ENCODE assay signal across 11 mouse cellular contexts in genomic region chr9:59259806-59260454, GRCm38 (mm10). TPM values are rescaled to one million over a fixed set of nuclear protein-coding genes. Genes with fewer than 3 reads are reported as not detected.
DNase-seq lines count a peak whose midpoint lies in the region; ATAC-seq lines count a peak whose summit lies in the region.
"Had no signal": no experiment of that assay in that cellular context is flagged by ENCODE, and none has a peak within 500 bp of the region (broad histone marks: within the 10 kb centered on the region; RNA-seq: fewer than 3 reads in every experiment).

No protein-coding gene starts in this region.

- H3K27me3 ChIP-seq in hindbrain, embryonic 16.5 days (replicated peaks; ENCODE audit: control insufficient read depth, insufficient read depth, low read length), result no peaks in the 10 kb centered on the region
- H3K27me3 ChIP-seq in midbrain, embryonic 14.5 days (ENCODE audit: control insufficient read depth, insufficient read depth, low read length), result no peaks in the 10 kb centered on the region
- H3K27me3 ChIP-seq in forebrain, embryonic 15.5 days, result no peaks in the 10 kb centered on the region

- no peak overlapping the region for H3K4me2 ChIP-seq in hindbrain, embryonic 16.5 days (ENCODE audit: low read length)
- H3K4me2 ChIP-seq in midbrain, embryonic 14.5 days (ENCODE audit: low read length), result no peak overlapping the region
- H3K4me2 ChIP-seq in forebrain, embryonic 15.5 days (replicated peaks), result no peak overlapping the region

- peak; percentile 50 for ATAC-seq in hindbrain, embryonic 16.5 days
- ATAC-seq in midbrain, embryonic 14.5 days (ENCODE audit: low FRiP score, low TSS enrichment), result no peak
- ATAC-seq in forebrain, embryonic 15.5 days (replicated peaks), result no peak
- ATAC-seq: lung, postnatal 0 days had no signal

- H3K4me1 ChIP-seq in hindbrain, embryonic 16.5 days (ENCODE audit: control insufficient read depth, insufficient read depth, low read depth, low read length), result peaks cover 6% of the 10 kb centered on the region
- H3K4me1 ChIP-seq in midbrain, embryonic 14.5 days (ENCODE audit: control insufficient read depth, insufficient read depth, low read length), result 0 out of 2 replicates have a peak, but pooled peaks cover 3% of the 10 kb centered on the region
- no peaks in the 10 kb centered on the region for H3K4me1 ChIP-seq in forebrain, embryonic 15.5 days

- intact Hi-C loops in gastrocnemius, postnatal 14 days (cut with DNase I; ENCODE audit: low total_unique reads), result no loop called here

- no peak overlapping the region for H3K4me3 ChIP-seq in hindbrain, embryonic 16.5 days (ENCODE audit: low read length)
- H3K4me3 ChIP-seq in midbrain, embryonic 14.5 days (replicated peaks; ENCODE audit: low read depth, low read length), result no peak overlapping the region
- no peak overlapping the region for H3K4me3 ChIP-seq in forebrain, embryonic 15.5 days
- H3K4me3 ChIP-seq: erythroblast, embryonic 14.5 days; gastrocnemius, adult 2 months had no signal

- WGBS in hindbrain, embryonic 16.5 days, result 30% methylated on average over 9 of the region's 9 CpGs
- WGBS in midbrain, embryonic 14.5 days, result 59% methylated on average over 9 of the region's 9 CpGs
- 66% methylated on average over 9 of the region's 9 CpGs for WGBS in forebrain, embryonic 15.5 days

- no peaks in the 10 kb centered on the region for H3K9me3 ChIP-seq in hindbrain, embryonic 16.5 days (ENCODE audit: control insufficient read depth, low read length)
- no peaks in the 10 kb centered on the region for H3K9me3 ChIP-seq in midbrain, embryonic 14.5 days (ENCODE audit: control insufficient read depth, low read length)
- H3K9me3 ChIP-seq in forebrain, embryonic 15.5 days, result no peaks in the 10 kb centered on the region

- H3K9ac ChIP-seq in hindbrain, embryonic 16.5 days (ENCODE audit: low read depth, low read length), result no peak overlapping the region
- 0 out of 2 replicates have a peak overlapping the region, but pooled peaks have one; percentile 12 for H3K9ac ChIP-seq in midbrain, embryonic 14.5 days (replicated peaks; ENCODE audit: low read length)
- no peak overlapping the region for H3K9ac ChIP-seq in forebrain, embryonic 15.5 days (replicated peaks)

- DNase-seq in gastrocnemius, postnatal 14 days, result peak; percentile 20
- DNase-seq in gastrocnemius, postnatal 10 days, result no peak
- peak; percentile 36 for DNase-seq in ZHBTc4 (ENCODE audit: low read depth, low spot score)
- DNase-seq in midbrain, embryonic 14.5 days, result peak; percentile 40
- no peak for DNase-seq in cerebellum, adult 11 months
- no peak for DNase-seq in ovary, postnatal 36 days (ENCODE audit: low spot score)
- DNase-seq: gastrocnemius, adult 2 months had no signal

- no peaks in the 10 kb centered on the region for H3K36me3 ChIP-seq in hindbrain, embryonic 16.5 days (ENCODE audit: control insufficient read depth, insufficient read depth, low read length)
- H3K36me3 ChIP-seq in midbrain, embryonic 14.5 days (ENCODE audit: control insufficient read depth, insufficient read depth, low read length), result no peaks in the 10 kb centered on the region
- no peaks in the 10 kb centered on the region for H3K36me3 ChIP-seq in forebrain, embryonic 15.5 days

- H3K27ac ChIP-seq in hindbrain, embryonic 16.5 days (ENCODE audit: low read depth, low read length), result peak overlapping the region; percentile 62
- H3K27ac ChIP-seq in midbrain, embryonic 14.5 days (replicated peaks; ENCODE audit: low read depth, low read length), result peak overlapping the region; percentile 55
- no peak overlapping the region for H3K27ac ChIP-seq in forebrain, embryonic 15.5 days (replicated peaks)
- H3K27ac ChIP-seq: gastrocnemius, adult 2 months had no signal

RNA-seq across cellular contexts. Expression of gene Adpgk, which starts 31.4 kb away (rescaled TPM):
- 10 to 100 TPM; 11.4 to 12.8 TPM for total RNA-seq in gastrocnemius, postnatal 14 days (2021)
- 10 to 100 TPM; 10.3 to 15.7 TPM for total RNA-seq in gastrocnemius, postnatal 10 days (2021)
- polyA plus RNA-seq in hindbrain, embryonic 16.5 days (2015; fragmentation: Nextera tagmentation; extraction: Ambion mirVana), result 22.6 and 25.7 TPM in 2 replicates
- polyA plus RNA-seq in midbrain, embryonic 14.5 days (2014; fragmentation: Nextera tagmentation; extraction: Ambion mirVana), result 19.2 and 24.0 TPM in 2 replicates
- polyA plus RNA-seq in forebrain, embryonic 15.5 days (2015; fragmentation: Nextera tagmentation; extraction: Ambion mirVana), result 19.1 and 22.7 TPM in 2 replicates

Comparison
In these comparisons a context has a peak if more than half of its experiments do, and no peak if none do; other contexts are left out.
1. DNase-seq: peak in gastrocnemius, postnatal 14 days (single experiment), ZHBTc4 (single experiment) and midbrain, embryonic 14.5 days (single experiment); none in gastrocnemius, postnatal 10 days (single experiment), cerebellum, adult 11 months (single experiment) and ovary, postnatal 36 days (single experiment).